Mouse (Mus musculus): Measurements from ENCODE around the gene Ndufb10.
A peak's percentile ranks its signal among the peaks of the same experiment; 100 is the strongest.
"Not testable (repeated sequence)": the region's sequence is repeated elsewhere in the genome, so short reads cannot be mapped to it uniquely, and the experiment has no call there.

The Ndufb10 gene

DNA sequence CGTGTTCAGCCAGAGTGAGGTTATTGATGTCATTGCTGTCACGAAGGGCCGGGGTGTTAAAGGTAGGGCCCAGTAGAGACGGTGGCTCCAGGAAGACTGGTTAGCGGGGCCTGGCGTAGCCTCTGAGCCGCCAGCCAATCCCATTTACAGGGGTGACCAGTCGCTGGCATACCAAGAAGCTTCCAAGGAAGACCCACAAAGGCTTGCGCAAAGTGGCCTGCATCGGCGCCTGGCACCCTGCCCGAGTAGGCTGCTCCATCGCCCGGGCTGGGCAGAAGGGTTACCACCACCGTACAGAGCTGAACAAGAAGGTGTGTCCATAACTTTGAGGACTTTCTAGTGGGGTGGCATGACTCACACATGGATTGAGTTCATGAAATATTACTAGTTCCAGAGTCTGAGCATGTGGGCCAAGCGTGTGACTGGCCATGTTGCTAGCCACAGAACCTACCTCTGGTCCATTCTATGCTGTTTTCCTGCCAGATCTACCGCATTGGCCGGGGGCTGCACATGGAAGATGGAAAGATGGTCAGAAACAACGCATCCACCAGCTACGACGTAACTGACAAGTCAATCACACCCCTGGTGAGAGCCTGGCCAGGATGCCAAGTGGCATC is 9.3 kb upstream of the Ndufb10 start:
- DNase-seq (ENCODE audit: low spot score), result no peak

DNA sequence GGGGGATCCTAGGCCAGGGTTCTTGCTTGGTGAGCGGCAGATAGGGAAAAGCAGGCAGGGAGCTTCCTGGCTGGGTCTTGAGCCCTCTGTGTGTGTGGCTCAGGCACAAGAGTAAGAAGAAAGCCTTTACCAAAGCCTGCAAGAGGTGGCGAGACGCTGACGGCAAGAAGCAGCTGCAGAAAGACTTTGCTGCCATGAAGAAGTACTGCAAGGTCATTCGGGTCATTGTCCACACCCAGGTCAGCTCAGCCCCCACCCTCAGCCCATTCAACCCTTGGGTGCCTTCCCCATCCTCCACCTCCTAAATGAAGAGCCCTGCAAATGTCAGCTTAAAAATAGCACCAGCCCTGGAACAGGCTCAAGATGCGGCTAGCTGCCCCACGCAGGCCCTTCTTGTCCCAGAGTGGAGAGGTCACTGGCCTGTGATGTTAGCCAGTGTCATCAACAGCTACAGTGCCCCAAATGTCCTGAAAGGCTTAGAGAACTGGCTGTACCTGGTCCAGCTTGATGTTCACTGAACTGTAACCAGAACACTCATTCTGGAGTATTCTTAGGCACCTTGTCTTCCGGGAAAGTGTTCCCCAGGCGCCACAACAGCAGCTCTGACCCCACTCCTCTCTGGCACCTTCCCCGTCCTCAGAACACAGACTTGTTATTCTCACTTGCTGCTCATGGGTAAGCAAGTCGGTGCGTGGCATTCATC is 8.1 kb upstream of the Ndufb10 start:
- DNase-seq (ENCODE audit: low spot score), result no peak

DNA sequence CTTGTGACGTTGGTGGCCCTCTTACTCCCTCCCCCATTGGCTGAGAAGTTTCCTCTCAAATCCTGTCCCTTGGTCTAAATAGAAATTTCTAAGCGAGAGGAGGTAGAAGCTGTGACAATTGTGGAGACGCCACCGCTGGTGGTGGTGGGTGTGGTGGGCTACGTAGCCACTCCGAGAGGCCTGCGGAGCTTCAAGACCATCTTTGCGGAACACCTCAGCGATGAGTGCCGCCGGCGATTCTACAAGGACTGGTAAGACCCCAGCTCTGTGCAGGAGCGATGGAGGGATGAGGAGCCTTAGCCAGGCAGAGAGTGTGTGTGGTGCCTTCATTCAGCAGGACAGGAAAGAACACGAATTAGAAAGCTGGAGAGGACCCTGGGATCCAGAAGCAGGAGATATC is 6.5 kb upstream of the Ndufb10 start:
- DNase-seq (ENCODE audit: low spot score), result no peak

DNA sequence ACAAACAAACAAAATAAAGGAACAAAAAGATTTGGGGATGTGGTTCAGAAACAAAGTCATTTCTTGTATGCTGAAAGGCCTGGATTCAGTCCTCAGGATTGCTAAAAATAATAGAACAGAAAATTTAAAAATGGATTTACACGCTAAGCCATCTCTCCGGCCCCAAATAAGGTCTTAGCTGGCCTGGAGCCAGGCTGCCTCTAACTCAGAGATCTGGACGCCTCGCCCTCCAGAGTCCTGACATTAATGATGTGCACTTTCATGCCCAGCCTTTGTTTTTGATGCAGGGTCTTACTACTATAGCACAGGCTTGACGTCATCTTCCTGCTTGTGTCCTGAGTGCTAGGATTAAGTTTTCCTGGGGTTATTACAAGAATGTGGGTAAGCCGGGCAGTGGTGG is 4.8 kb upstream of the Ndufb10 start:
- DNase-seq (ENCODE audit: low spot score), result no peak

GRCm38 (mm10) chr17:24728184-24728583 is 3.9 kb upstream of the Ndufb10 start:
- no peak for DNase-seq (ENCODE audit: low spot score)

- DNase-seq (ENCODE audit: low spot score), result no peak
Observed at GRCm38 (mm10) chr17:24727618-24728017, 3.3 kb upstream of the Ndufb10 start, which contains the start of gene Rpl3l. Gene Rpl3l, plus strand, starts transcription at chr17:24727820.

DNA sequence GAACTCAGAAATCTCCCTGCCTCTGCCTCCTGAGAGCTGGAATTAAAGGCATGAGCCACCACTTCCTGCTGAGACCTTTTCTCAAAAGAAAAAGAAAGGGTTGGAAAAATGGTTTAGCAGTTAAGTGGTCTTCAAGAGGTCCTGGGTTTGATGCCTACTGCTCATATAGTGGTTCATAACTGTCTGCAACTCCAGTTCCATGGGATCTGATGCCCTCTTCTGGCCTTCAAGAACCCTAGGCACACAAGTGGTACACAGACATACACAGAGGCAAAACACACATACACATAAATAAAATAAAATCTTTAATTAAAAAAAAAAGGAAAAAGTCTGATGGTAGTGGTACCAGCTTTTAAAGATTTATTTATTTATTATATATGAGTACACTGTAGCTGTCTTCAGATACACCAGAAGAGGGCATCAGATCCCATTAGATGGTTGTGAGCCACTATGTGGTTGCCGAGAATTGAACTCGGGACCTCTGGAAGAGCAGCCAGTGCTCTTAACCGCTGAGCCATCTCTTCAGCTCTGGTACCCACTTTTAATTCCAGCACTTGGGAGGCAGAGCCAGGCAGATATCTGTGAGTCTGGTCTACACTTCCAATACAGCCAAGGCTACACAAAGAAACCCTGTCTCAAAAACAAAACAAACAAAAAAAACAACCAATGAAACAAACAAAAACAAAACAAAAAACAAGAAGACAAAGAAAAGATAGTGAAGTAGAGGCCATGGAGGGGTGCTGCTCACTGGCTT is 1.5 kb upstream of the Ndufb10 start:
- DNase-seq (ENCODE audit: low spot score), result no peak

DNA sequence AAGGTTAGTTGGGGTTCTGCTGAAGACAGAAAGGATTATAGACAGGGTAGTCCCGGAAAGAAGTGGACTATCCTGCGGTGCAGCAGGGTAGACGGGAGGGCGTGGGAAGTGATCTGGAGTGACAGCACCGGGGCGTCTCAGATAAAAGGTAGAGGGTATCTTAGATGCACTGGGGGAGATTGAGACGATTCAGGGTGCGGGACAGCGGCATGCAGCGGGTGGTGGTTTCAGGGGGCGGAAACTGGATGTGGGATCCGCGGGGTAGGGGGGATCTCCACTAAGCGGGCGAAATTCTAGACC is 447 bp downstream of the Ndufb10 start:
- DNase-seq (ENCODE audit: low spot score), result peak; percentile 43

- DNase-seq (ENCODE audit: low spot score), result no peak
Observed at GRCm38 (mm10) chr17:24723122-24723880, 977 bp downstream of the Ndufb10 start.

DNA sequence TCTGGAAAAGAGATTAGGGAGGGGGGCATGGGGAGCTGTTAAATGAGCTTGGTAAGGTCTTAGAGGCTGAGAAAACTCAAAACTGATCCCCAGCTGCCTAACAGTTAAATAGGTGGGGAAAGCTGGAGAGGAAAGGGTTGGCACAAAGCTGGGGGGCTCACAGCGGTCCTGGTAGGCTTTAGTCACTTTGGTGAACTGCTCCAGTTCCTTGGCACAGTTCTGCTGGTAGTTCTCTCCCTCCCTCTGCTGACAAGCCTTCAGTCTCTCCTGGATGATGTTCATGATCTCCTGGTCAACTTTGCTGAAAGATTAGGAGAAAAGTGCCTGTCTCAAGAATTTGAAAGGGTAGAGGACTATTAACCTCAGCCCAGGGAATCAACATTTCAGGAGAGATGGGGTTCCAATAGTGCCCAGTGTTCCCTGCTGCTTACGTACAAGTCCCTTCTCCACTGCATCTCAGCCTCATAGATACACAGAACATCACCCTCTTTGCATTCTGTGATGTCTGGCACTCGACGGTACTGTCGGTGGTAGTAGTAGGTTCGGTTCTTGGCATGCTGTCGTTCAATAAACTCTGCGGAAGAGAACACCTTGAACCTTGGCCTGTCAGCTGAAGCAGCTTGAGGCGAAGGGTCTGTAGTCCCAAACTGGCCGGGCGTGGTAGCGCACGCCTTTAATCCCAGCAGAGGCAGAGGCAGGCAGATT is 1.9 kb downstream of the Ndufb10 start:
- DNase-seq (ENCODE audit: low spot score), result no peak

- not testable (repeated sequence) for DNase-seq (ENCODE audit: low spot score)
Observed at GRCm38 (mm10) chr17:24721383-24721955, 2.8 kb downstream of the Ndufb10 start.

DNA sequence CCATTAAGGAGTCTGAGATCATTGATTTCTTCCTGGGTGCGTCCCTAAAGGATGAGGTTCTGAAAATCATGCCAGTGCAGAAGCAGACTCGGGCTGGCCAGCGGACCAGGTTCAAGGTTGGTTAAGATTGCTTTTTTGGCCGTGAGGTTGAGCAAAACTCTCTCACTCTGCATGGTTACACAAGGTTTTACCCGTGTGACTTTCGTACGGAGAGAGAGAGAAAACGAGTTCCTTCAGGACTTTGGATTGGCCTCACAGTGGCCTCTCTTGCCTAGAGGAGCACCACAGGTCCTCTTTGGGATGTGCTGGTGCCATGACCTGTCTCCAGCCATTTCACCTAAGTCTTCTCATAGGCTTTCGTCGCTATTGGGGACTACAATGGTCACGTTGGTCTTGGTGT is 3.7 kb downstream of the Ndufb10 start:
- DNase-seq (ENCODE audit: low spot score), result peak; percentile 67

GRCm38 (mm10) chr17:24719494-24720222 is 4.6 kb downstream of the Ndufb10 start:
- DNase-seq (ENCODE audit: low spot score), result peak; percentile 99

DNA sequence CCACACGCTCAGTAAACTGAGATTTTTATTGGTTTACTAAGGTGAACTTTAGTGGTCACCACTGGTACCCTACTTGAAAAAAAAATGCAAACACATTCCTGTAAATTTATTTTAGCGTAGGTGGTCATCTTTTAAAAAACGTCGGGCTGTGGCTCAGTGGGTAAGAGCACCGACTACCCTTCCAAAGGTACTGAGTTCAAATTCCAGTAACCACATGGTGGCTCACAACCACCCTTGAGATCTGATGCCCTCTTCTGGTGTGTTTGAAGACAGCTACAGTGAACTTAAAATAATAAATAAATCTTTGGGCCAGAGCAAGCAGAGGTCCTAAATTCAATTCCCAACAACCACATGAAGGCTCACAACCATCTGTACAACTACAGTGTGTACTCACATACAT is 5.3 kb downstream of the Ndufb10 start:
- not testable (repeated sequence) for DNase-seq (ENCODE audit: low spot score)

DNA sequence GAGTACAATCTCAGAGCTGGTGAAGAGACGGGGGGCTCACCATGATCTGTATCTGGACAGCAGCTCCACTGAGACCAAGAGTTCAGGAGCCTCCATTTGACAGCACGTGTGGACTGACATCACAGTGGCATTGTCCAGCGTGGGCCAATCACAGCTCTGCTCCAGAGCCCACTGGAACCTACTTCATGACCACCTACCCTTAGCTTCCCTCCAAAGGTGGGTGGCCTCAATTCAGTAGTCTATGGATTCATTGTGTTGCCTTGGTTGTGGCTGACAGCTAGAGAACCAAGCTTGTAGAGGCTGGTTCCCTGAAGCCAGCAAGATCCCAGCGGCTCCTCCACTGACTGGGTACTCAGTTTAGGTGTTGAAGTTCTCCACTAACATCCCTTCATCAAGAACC is 6.3 kb downstream of the Ndufb10 start, which contains the start of the genes Rnf151 and Rps2:
Rnf151 (minus strand) TSS at position 121 of the 400 bp plus-strand sequence.
Rps2 (plus strand) TSS at position 174 of the 400 bp plus-strand sequence.
- DNase-seq (ENCODE audit: low spot score), result no peak

- no peak for DNase-seq (ENCODE audit: low spot score)
Observed at GRCm38 (mm10) chr17:24716166-24716682, 8.1 kb downstream of the Ndufb10 start.

- DNase-seq (ENCODE audit: low spot score), result no peak
Observed at GRCm38 (mm10) chr17:24715556-24715955, 8.7 kb downstream of the Ndufb10 start.

DNA sequence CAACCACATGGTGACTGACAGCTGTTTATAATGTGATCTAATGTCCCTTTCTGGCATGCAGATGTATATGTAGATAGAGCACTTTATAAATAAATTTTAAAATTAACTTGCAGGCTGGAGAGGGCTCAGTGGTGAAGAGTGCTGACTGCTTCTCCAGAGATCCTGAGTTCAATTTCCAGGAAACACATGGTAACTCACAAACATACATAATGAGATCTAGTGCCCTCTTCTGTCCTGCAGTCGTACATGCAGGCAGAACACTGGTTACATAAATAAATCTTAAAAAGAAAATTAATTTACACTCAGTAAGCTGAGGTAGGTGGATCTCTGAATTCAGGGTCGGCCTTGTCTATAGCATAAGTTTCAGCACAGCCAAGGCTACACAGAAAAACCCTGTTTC is 15.6 kb downstream of the Ndufb10 start:
- peak; percentile 62 for DNase-seq (ENCODE audit: low spot score)

DNA sequence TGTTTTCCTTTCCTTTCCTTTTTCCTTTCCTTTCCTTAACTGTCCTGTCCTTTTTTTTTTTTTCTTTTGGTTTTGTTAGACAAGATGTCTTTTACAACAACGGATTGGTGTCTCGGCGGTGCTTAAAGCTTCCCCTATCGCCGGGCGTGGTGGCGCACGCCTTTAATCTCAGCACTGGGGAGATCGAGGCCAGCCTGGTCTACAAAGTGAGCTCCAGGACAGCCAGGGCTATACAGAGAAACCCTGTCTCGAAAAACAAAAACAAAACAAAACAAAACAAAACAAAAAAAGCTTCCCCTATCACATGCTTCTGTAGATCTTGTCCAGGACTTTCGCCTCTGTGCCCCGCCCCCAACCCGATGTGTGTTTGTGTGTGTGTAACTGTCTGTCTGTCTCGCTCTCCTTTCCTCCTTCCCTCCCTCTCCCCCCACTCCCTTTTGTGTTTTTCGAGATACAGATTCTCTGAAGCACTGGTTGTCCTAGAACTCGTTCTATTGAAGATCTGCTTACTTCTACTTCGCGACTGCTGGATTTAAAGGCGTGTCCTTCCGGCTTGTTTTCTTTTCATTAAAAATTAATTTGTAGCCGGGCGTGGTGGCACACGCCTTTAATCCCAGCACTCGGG is 16.4 kb downstream of the Ndufb10 start:
- DNase-seq (ENCODE audit: low spot score), result no peak
